Mouse (Mus musculus): ENCODE measurements around the gene Cenpa. TPM values are rescaled to one million over a fixed set of nuclear protein-coding genes. Genes with fewer than 3 reads are reported as not detected.

Gene Cenpa
- polyA plus RNA-seq, 1 experiment from 2014 or later: 454 TPM

GRCm38 (mm10) chr5:30626331-30627105 is 40.1 kb upstream of the Cenpa start:
- Histone ChIP-seq H3K36me3 (ENCODE audit: insufficient read depth) (no peaks in the 10 kb centered on the region), H3K9me3 (ENCODE audit: low read depth, low read length) (no peaks in the 10 kb centered on the region), H3K4me2 (no peak overlapping the region), H3K9ac (no peak overlapping the region), H3K4me1 (ENCODE audit: insufficient read depth) (peaks cover 20% of the 10 kb centered on the region), H3K27ac (ENCODE audit: low read depth) (no peak overlapping the region), H3K4me3 (ENCODE audit: low read depth, low read length) (no peak overlapping the region), H3K27me3 (ENCODE audit: insufficient read depth, low read length) (peaks cover 11% of the 10 kb centered on the region)
- ATAC-seq (ENCODE audit: insufficient read depth): no peak
- DNase-seq: no peak
- no peak for TF ChIP-seq CTCF (IDR thresholded peaks at IDR 0.05; ENCODE audit: low read depth)
- WGBS: 74% methylated on average over 8 of the region's 8 CpGs

- H3K9me3 ChIP-seq (ENCODE audit: low read depth, low read length): no peaks in the 10 kb centered on the region
- no peaks in the 10 kb centered on the region for H3K27me3 ChIP-seq (ENCODE audit: insufficient read depth, low read length)
- DNase-seq (no peak), ATAC-seq (ENCODE audit: insufficient read depth) (no peak)
- no peak overlapping the region for H3K4me2 ChIP-seq
- 71% methylated on average over 3 of the region's 3 CpGs for WGBS
- no peak for TF ChIP-seq CTCF (IDR thresholded peaks at IDR 0.05; ENCODE audit: low read depth)
- no peak overlapping the region for H3K4me3 ChIP-seq (ENCODE audit: low read depth, low read length)
- H3K9ac ChIP-seq: no peak overlapping the region
- peaks cover 11% of the 10 kb centered on the region for H3K4me1 ChIP-seq (ENCODE audit: insufficient read depth)
- no peak overlapping the region for H3K27ac ChIP-seq (ENCODE audit: low read depth)
- H3K36me3 ChIP-seq (ENCODE audit: insufficient read depth): no peaks in the 10 kb centered on the region
These were observed 38.1 kb upstream of the Cenpa start for GRCm38 (mm10) chr5:30628511-30628910.

- TF ChIP-seq CTCF (IDR thresholded peaks at IDR 0.05; ENCODE audit: low read depth): no peak
- no peak for DNase-seq
- Histone ChIP-seq H3K36me3 (ENCODE audit: insufficient read depth) (no peaks in the 10 kb centered on the region), H3K9ac (no peak overlapping the region), H3K4me3 (ENCODE audit: low read depth, low read length) (no peak overlapping the region), H3K9me3 (ENCODE audit: low read depth, low read length) (no peaks in the 10 kb centered on the region), H3K4me1 (ENCODE audit: insufficient read depth) (no peaks in the 10 kb centered on the region), H3K27me3 (ENCODE audit: insufficient read depth, low read length) (no peaks in the 10 kb centered on the region), H3K4me2 (no peak overlapping the region), H3K27ac (ENCODE audit: low read depth) (no peak overlapping the region)
- WGBS: 71% methylated on average over 6 of the region's 6 CpGs
- ATAC-seq (ENCODE audit: insufficient read depth): no peak
These were observed 36.2 kb upstream of the Cenpa start for GRCm38 (mm10) chr5:30630401-30630800.

GRCm38 (mm10) chr5:30632134-30632533 is 34.4 kb upstream of the Cenpa start:
- TF ChIP-seq CTCF (IDR thresholded peaks at IDR 0.05; ENCODE audit: low read depth): no peak
- H3K9me3 ChIP-seq (ENCODE audit: low read depth, low read length): no peaks in the 10 kb centered on the region
- H3K36me3 ChIP-seq (ENCODE audit: insufficient read depth): no peaks in the 10 kb centered on the region
- ATAC-seq (ENCODE audit: insufficient read depth) (no peak), DNase-seq (no peak)
- 29% methylated on average over 1 of the region's 1 CpGs for whole genome bisulfite sequencing
- no peak overlapping the region for H3K4me3 ChIP-seq (ENCODE audit: low read depth, low read length)
- H3K27ac ChIP-seq (ENCODE audit: low read depth): no peak overlapping the region
- H3K27me3 ChIP-seq (ENCODE audit: insufficient read depth, low read length): no peaks in the 10 kb centered on the region
- H3K9ac ChIP-seq: no peak overlapping the region
- H3K4me1 ChIP-seq (ENCODE audit: insufficient read depth): no peaks in the 10 kb centered on the region
- no peak overlapping the region for H3K4me2 ChIP-seq

- H3K9me3 ChIP-seq (ENCODE audit: low read depth, low read length): no peaks in the 10 kb centered on the region
- no peak overlapping the region for H3K4me2 ChIP-seq
- no peak overlapping the region for H3K9ac ChIP-seq
- no peak overlapping the region for H3K4me3 ChIP-seq (ENCODE audit: low read depth, low read length)
- no peaks in the 10 kb centered on the region for H3K4me1 ChIP-seq (ENCODE audit: insufficient read depth)
- no peak for ATAC-seq (ENCODE audit: insufficient read depth)
- WGBS: 33% methylated on average over 7 of the region's 7 CpGs
- DNase-seq: peak; percentile 51
- H3K36me3 ChIP-seq (ENCODE audit: insufficient read depth): no peaks in the 10 kb centered on the region
- no peak overlapping the region for H3K27ac ChIP-seq (ENCODE audit: low read depth)
- no peaks in the 10 kb centered on the region for H3K27me3 ChIP-seq (ENCODE audit: insufficient read depth, low read length)
- TF ChIP-seq CTCF (IDR thresholded peaks at IDR 0.05; ENCODE audit: low read depth): no peak
These were observed 29.6 kb upstream of the Cenpa start for GRCm38 (mm10) chr5:30636994-30637393.

GRCm38 (mm10) chr5:30638041-30638440 is 28.5 kb upstream of the Cenpa start:
- no peaks in the 10 kb centered on the region for H3K27me3 ChIP-seq (ENCODE audit: insufficient read depth, low read length)
- H3K4me2 ChIP-seq: no peak overlapping the region
- DNase-seq (peak; percentile 92), ATAC-seq (ENCODE audit: insufficient read depth) (peak; percentile 70; the same call in 1 of the 2 replicates)
- no peaks in the 10 kb centered on the region for H3K36me3 ChIP-seq (ENCODE audit: insufficient read depth)
- no peak overlapping the region for H3K9ac ChIP-seq
- WGBS: 4% methylated on average over 6 of the region's 6 CpGs
- H3K4me3 ChIP-seq (ENCODE audit: low read depth, low read length): no peak overlapping the region
- H3K27ac ChIP-seq (ENCODE audit: low read depth): no peak overlapping the region
- no peaks in the 10 kb centered on the region for H3K9me3 ChIP-seq (ENCODE audit: low read depth, low read length)
- peak; percentile 95 for TF ChIP-seq CTCF (IDR thresholded peaks at IDR 0.05; ENCODE audit: low read depth)
- H3K4me1 ChIP-seq (ENCODE audit: insufficient read depth): no peaks in the 10 kb centered on the region

GRCm38 (mm10) chr5:30643477-30644179 is 22.9 kb upstream of the Cenpa start:
- Histone ChIP-seq H3K4me2 (no peak overlapping the region), H3K4me1 (ENCODE audit: insufficient read depth) (no peaks in the 10 kb centered on the region), H3K36me3 (ENCODE audit: insufficient read depth) (no peaks in the 10 kb centered on the region), H3K27me3 (ENCODE audit: insufficient read depth, low read length) (no peaks in the 10 kb centered on the region), H3K9me3 (ENCODE audit: low read depth, low read length) (no peaks in the 10 kb centered on the region), H3K9ac (no peak overlapping the region), H3K4me3 (ENCODE audit: low read depth, low read length) (no peak overlapping the region), H3K27ac (ENCODE audit: low read depth) (no peak overlapping the region)
- TF ChIP-seq CTCF (IDR thresholded peaks at IDR 0.05; ENCODE audit: low read depth): no peak
- no peak for DNase-seq
- WGBS: 30% methylated on average over 5 of the region's 5 CpGs
- no peak for ATAC-seq (ENCODE audit: insufficient read depth)
